Mouse (Mus musculus) fat pad, adult 2 months (tissue): ENCODE measurements at regions not wholly inside any gene's neighbourhood (a gene's known extent, or its start where the extent isn't known, plus 50 kb on each side); places are given as distances from the start of the nearest gene placed in this dataset.
A peak's percentile ranks its signal among the peaks of the same experiment; 100 is the strongest.

Experiments
- DNase-seq: peaks from one replicate; pipeline ENCODE4 v3.0.0-alpha.2; 2011; ENCODE audit warnings: low read depth, low spot score; ENCODE audit errors: extremely low read depth

DNA sequence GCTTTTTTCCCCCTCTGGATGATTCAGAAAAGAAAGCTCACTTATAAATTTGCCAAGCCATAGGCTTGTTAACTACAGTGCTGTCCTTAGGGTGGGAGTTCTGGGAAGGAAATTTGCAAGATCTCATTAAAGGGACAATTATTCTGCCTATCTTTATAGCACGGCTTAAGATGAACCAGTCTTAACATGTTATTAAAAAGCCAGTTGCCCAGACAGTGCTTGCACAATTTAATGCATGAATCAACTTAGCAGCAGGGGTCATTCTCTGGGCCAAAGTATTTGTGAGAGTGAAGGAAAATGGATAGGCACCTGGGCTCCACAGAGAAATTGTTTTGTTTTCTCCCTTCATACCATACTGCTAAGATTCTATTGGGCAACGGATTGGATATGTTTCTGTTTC is 733.0 kb upstream of the Edil3 start:
- peak; percentile 66 for DNase-seq
